Comparison of ENCODE assay signal across 8 mouse cellular contexts in genomic region chr3:96180727-96181477, GRCm38 (mm10). TPM values are rescaled to one million over a fixed set of nuclear protein-coding genes. Genes with fewer than 3 reads are reported as not detected.
DNase-seq lines count a peak whose midpoint lies in the region; ATAC-seq and TF ChIP-seq lines count a peak whose summit lies in the region.

Sv2a (plus strand) TSS chr3:96181151.

- H3K9me3 ChIP-seq in G1E (replicated peaks), result no peaks in the 10 kb centered on the region
- H3K9me3 ChIP-seq in heart, embryonic 10.5 days, result no peaks in the 10 kb centered on the region
- H3K9me3 ChIP-seq in liver, embryonic 16.5 days (replicated peaks; ENCODE audit: control insufficient read depth, low read length), result no peaks in the 10 kb centered on the region

- peak within 1 kb of the TSS; percentile 71 for H3K4me3 ChIP-seq in G1E (ENCODE audit: low read depth, low read length)
- H3K4me3 ChIP-seq in heart, embryonic 10.5 days, result peak within 1 kb of the TSS; percentile 78
- peak within 1 kb of the TSS; percentile 33 for H3K4me3 ChIP-seq in liver, embryonic 16.5 days (ENCODE audit: low read depth, low read length)

- H3K4me2 ChIP-seq in liver, embryonic 16.5 days (ENCODE audit: low read depth, low read length), result peak within 1 kb of the TSS; percentile 53

- DNase-seq in 416B (ENCODE audit: low read depth), result peak; percentile 25
- peak; percentile 47 for DNase-seq in G1E (ENCODE audit: low spot score)
- peak; percentile 92 for DNase-seq in cerebellum, postnatal 10 days
- DNase-seq in heart, embryonic 10.5 days (ENCODE audit: low spot score), result no peak
- peak; percentile 77 to 81 for DNase-seq in kidney, postnatal 4 days
- DNase-seq in retina, embryonic 14.5 days (ENCODE audit: low spot score), result peak; percentile 50
- no peak for DNase-seq in adipocyte (ENCODE audit: low spot score)

- peaks cover 26% of the 10 kb centered on the region for H3K4me1 ChIP-seq in G1E (ENCODE audit: insufficient read depth, low read depth, low read length)
- H3K4me1 ChIP-seq in heart, embryonic 10.5 days, result peaks cover 49% of the 10 kb centered on the region
- no peaks in the 10 kb centered on the region for H3K4me1 ChIP-seq in liver, embryonic 16.5 days (ENCODE audit: control insufficient read depth, low read depth, low read length)

- H3K36me3 ChIP-seq in G1E (replicated peaks), result peaks cover 35% of the 10 kb centered on the region
- peaks cover 39% of the 10 kb centered on the region for H3K36me3 ChIP-seq in heart, embryonic 10.5 days
- H3K36me3 ChIP-seq in liver, embryonic 16.5 days (ENCODE audit: control insufficient read depth, insufficient read depth), result peaks cover 13% of the 10 kb centered on the region

- no peak within 1 kb of the TSS for H3K9ac ChIP-seq in liver, embryonic 16.5 days (ENCODE audit: low read depth, low read length)

- TF ChIP-seq CTCF in G1E (IDR thresholded peaks at IDR 0.05; ENCODE audit: low read depth, low read length), result no peak

- ATAC-seq in G1E (ENCODE audit: extremely low read depth, insufficient number of reproducible peaks, low FRiP score, poor library complexity, severe bottlenecking), result no peak
- no peak for ATAC-seq in liver, embryonic 16.5 days (ENCODE audit: low read depth)

- H3K27ac ChIP-seq in heart, embryonic 10.5 days, result peak within 1 kb of the TSS; percentile 90
- H3K27ac ChIP-seq in liver, embryonic 16.5 days (ENCODE audit: low read length), result no peak within 1 kb of the TSS

- peaks cover 44% of the 10 kb centered on the region for H3K27me3 ChIP-seq in G1E (ENCODE audit: insufficient read depth, low read length)
- H3K27me3 ChIP-seq in heart, embryonic 10.5 days (ENCODE audit: insufficient read depth, poor library complexity, severe bottlenecking), result no peaks in the 10 kb centered on the region
- H3K27me3 ChIP-seq in liver, embryonic 16.5 days (ENCODE audit: control insufficient read depth, insufficient read depth, low read depth, low read length), result peaks cover 8% of the 10 kb centered on the region

- 0% methylated on average over 17 of the region's 23 CpGs for whole genome bisulfite sequencing in heart, embryonic 10.5 days
- under 1% methylated on average over 21 of the region's 23 CpGs for WGBS in liver, embryonic 16.5 days (ENCODE audit: insufficient replicate concordance)

RNA-seq across cellular contexts. Expression of gene Sv2a, which starts in this region (rescaled TPM):
- total RNA-seq in G1E (2014; fragmentation: Nextera tagmentation), result 0.45 TPM in 1 of 2 replicates, not detected in the other
- 0.11 and 0.23 TPM in 2 replicates for total RNA-seq in G1E (2017)
- 0.07 and 0.12 TPM in 2 replicates for polyA plus RNA-seq in G1E (2012)
- polyA plus RNA-seq in heart, embryonic 10.5 days (2016; fragmentation: Nextera tagmentation; extraction: Ambion mirVana), result 17.8 and 22.6 TPM in 2 replicates
- 0.12 and 0.13 TPM in 2 replicates for polyA plus RNA-seq in liver, embryonic 16.5 days (2015; fragmentation: Nextera tagmentation; extraction: Ambion mirVana)

Comparison
In these comparisons a context has a peak if more than half of its experiments do, and no peak if none do; other contexts are left out.
1. RNA of gene Sv2a (polyA plus RNA-seq): 17.8 to 22.6 TPM in heart, embryonic 10.5 days; 0.12 to 0.13 TPM in liver, embryonic 16.5 days and 0.07 to 0.12 TPM in G1E; every median in the first group is over 10 times any median in the second.
2. Peak in DNase-seq and H3K4me3 ChIP-seq in G1E; RNA of the gene not detected or under 1 TPM.
3. DNase-seq: peak in 416B (single experiment), cerebellum, postnatal 10 days (2 of 2), kidney, postnatal 4 days (2 of 2) and retina, embryonic 14.5 days (single experiment); none in heart, embryonic 10.5 days (single experiment) and adipocyte (single experiment).
4. Peak in every context shown above with its lines, with median percentiles within 50 percentile points of each other: H3K4me3 ChIP-seq.